Mouse (Mus musculus) heart, adult 2 months (tissue): ENCODE results near the gene Elovl6.

Source experiments
- CTCF ChIP-seq: fragments of 200-600 bp; IDR thresholded peaks from 2 replicates; pipeline ENCODE4 v1.8.1; 2022; ENCODE audit warnings: antibody characterized with exemption, mild to moderate bottlenecking, moderate library complexity
- EP300 ChIP-seq: fragments of 200-500 bp; IDR thresholded peaks from 2 replicates; pipeline ENCODE4 v1.6.1; 2011; ENCODE audit warnings: low read depth, low read length, control low read depth; ENCODE audit not compliant: insufficient read depth

DNA sequence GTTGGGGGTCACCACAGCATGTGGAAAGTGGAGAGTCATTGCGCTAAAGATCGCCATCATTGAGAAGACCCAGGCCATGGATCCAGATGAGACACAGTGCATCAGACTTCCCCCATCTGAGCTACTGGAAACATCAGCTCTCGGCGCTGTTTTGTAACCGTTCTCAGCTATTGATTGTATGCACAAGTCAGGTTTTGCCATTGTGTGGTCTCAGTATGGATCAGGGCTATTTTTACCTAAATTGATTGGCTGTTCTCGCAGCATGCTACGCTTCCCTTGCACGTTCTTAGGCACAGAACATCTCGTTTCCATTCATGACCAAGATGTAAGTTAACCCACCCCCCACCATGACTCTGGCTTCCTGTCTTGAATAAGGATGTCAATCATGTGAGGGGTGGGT, 27.9 kb downstream of the Elovl6 start:
- TF ChIP-seq EP300 (no peak), CTCF (no peak)
